ENCODE assay signal across 24 mouse cellular contexts in genomic region chr17:88459916-88460901, GRCm38 (mm10). TPM values are rescaled to one million over a fixed set of nuclear protein-coding genes. Genes with fewer than 3 reads are reported as not detected.
DNase-seq lines count a peak whose midpoint lies in the region; ATAC-seq and TF ChIP-seq lines count a peak whose summit lies in the region.
"Had no signal": no experiment of that assay in that cellular context is flagged by ENCODE, and none has a peak within 500 bp of the region (broad histone marks: within the 10 kb centered on the region; RNA-seq: fewer than 3 reads in every experiment).

No protein-coding gene starts in this region.

- TF ChIP-seq CTCF in liver, embryonic 14.5 days (IDR thresholded peaks at IDR 0.05; ENCODE audit: low read depth), result no peak
- TF ChIP-seq CTCF in cerebellum, adult 2 months (IDR thresholded peaks at IDR 0.05; ENCODE audit: borderline replicate concordance, insufficient read depth, low read depth, low read length), result no peak

- no peak for TF ChIP-seq EP300 in liver, embryonic 14.5 days (IDR thresholded peaks at IDR 0.05; ENCODE audit: low read depth)

- H3K4me2 ChIP-seq in intestine, embryonic 15.5 days (replicated peaks), result no peak overlapping the region
- H3K4me2 ChIP-seq in liver, embryonic 14.5 days (ENCODE audit: low read depth), result peak overlapping the region; percentile 57
- no peak overlapping the region for H3K4me2 ChIP-seq in stomach, embryonic 16.5 days (ENCODE audit: low read depth, low read length)
- H3K4me2 ChIP-seq: midbrain, embryonic 13.5 days; neural tube, embryonic 15.5 days had no signal

- no peaks in the 10 kb centered on the region for H3K9me3 ChIP-seq in intestine, embryonic 15.5 days
- no peaks in the 10 kb centered on the region for H3K9me3 ChIP-seq in liver, embryonic 14.5 days (ENCODE audit: control insufficient read depth, low read length)
- H3K9me3 ChIP-seq in stomach, embryonic 16.5 days (replicated peaks; ENCODE audit: control insufficient read depth, low read length), result no peaks in the 10 kb centered on the region
- H3K9me3 ChIP-seq: hindbrain, embryonic 10.5 days; midbrain, embryonic 13.5 days; neural tube, embryonic 15.5 days had no signal

- DNase-seq in urinary bladder, adult 18-20 months (ENCODE audit: low spot score in 2 of 2), result peak; percentile 18 to 33
- no peak for DNase-seq in urinary bladder, postnatal 25 days (ENCODE audit: low spot score)
- DNase-seq in liver, embryonic 14.5 days (ENCODE audit: low read depth in 3 of 3, low spot score in 3 of 3), result peak in 1 of 3 experiments; percentile 56
- no peak for DNase-seq in left cerebral cortex, postnatal 36 days (ENCODE audit: low spot score in 2 of 2)
- no peak for DNase-seq in cerebellum, adult 2 months
- DNase-seq in cerebellum, adult 11-12 months, result no peak
- DNase-seq: adrenal gland, postnatal 36 days; B cell, adult 2 months; cerebellum, postnatal 14 days; embryo, embryonic 11 days; heart, adult 18-20 months; lung, adult 2 months; thymus, adult 18-20 months had no signal

- intact Hi-C loops in left cerebral cortex, postnatal 36 days (cut with DNase I), result no loop called here

- peak; percentile 80 for ATAC-seq in intestine, embryonic 15.5 days
- peak; percentile 67 for ATAC-seq in liver, embryonic 14.5 days (ENCODE audit: insufficient read depth)
- peak; percentile 71 for ATAC-seq in stomach, embryonic 16.5 days (ENCODE audit: insufficient read depth, low FRiP score)
- ATAC-seq: activated CD4-positive, CD25-positive, alpha-beta regulatory T cell, adult 4 months; forebrain, embryonic 16.5 days; midbrain, embryonic 13.5 days; Patski had no signal

- no peaks in the 10 kb centered on the region for H3K36me3 ChIP-seq in intestine, embryonic 15.5 days
- H3K36me3 ChIP-seq in liver, embryonic 14.5 days (replicated peaks; ENCODE audit: control insufficient read depth, insufficient read depth, low read depth), result no peaks in the 10 kb centered on the region; the same call in 1 of the 2 replicates
- H3K36me3 ChIP-seq in stomach, embryonic 16.5 days (ENCODE audit: control insufficient read depth, insufficient read depth, low read length), result no peaks in the 10 kb centered on the region
- H3K36me3 ChIP-seq: neural tube, embryonic 15.5 days had no signal

- no peaks in the 10 kb centered on the region for H3K4me1 ChIP-seq in intestine, embryonic 15.5 days (replicated peaks)
- peaks cover 23 to 30% of the 10 kb centered on the region in 2 experiments for H3K4me1 ChIP-seq in liver, embryonic 14.5 days (replicated peaks; ENCODE audit: control insufficient read depth in 2 of 2, insufficient read depth in 2 of 2, low read length in 1 of 2)
- peaks cover 5% of the 10 kb centered on the region; the same call in 1 of the 2 replicates for H3K4me1 ChIP-seq in stomach, embryonic 16.5 days (ENCODE audit: control insufficient read depth, insufficient read depth, low read length)
- H3K4me1 ChIP-seq in cerebellum, adult 2 months (ENCODE audit: control insufficient read depth, insufficient read depth, low read length), result peaks cover 7% of the 10 kb centered on the region; the same call in 1 of the 2 replicates
- H3K4me1 ChIP-seq: hindbrain, embryonic 10.5 days; midbrain, embryonic 13.5 days; neural tube, embryonic 15.5 days had no signal

- H3K9ac ChIP-seq in intestine, embryonic 15.5 days, result no peak overlapping the region
- peak overlapping the region; percentile 62 for H3K9ac ChIP-seq in liver, embryonic 14.5 days (replicated peaks)
- H3K9ac ChIP-seq in stomach, embryonic 16.5 days (ENCODE audit: low read length), result no peak overlapping the region
- H3K9ac ChIP-seq: midbrain, embryonic 13.5 days; neural tube, embryonic 15.5 days had no signal

- no peak overlapping the region for H3K27ac ChIP-seq in intestine, embryonic 15.5 days
- H3K27ac ChIP-seq in liver, embryonic 14.5 days, result peak overlapping the region; percentile 94
- H3K27ac ChIP-seq in stomach, embryonic 16.5 days (ENCODE audit: low read length), result peak overlapping the region; percentile 73
- no peak overlapping the region for H3K27ac ChIP-seq in cerebellum, adult 2 months (ENCODE audit: insufficient read depth, low read length)
- H3K27ac ChIP-seq: hindbrain, embryonic 10.5 days; kidney, postnatal 0 days; macrophage; midbrain, embryonic 13.5 days; neural tube, embryonic 15.5 days had no signal

- no peaks in the 10 kb centered on the region for H3K27me3 ChIP-seq in intestine, embryonic 15.5 days (replicated peaks)
- no peaks in the 10 kb centered on the region for H3K27me3 ChIP-seq in liver, embryonic 14.5 days (ENCODE audit: control insufficient read depth, insufficient read depth, low read length)
- no peaks in the 10 kb centered on the region for H3K27me3 ChIP-seq in stomach, embryonic 16.5 days (ENCODE audit: control insufficient read depth, insufficient read depth, low read length)
- no peaks in the 10 kb centered on the region for H3K27me3 ChIP-seq in cerebellum, adult 2 months (ENCODE audit: control insufficient read depth, insufficient read depth, low read length)
- H3K27me3 ChIP-seq: midbrain, embryonic 13.5 days; neural tube, embryonic 15.5 days; Patski had no signal

- H3K4me3 ChIP-seq in intestine, embryonic 15.5 days (replicated peaks), result no peak overlapping the region
- H3K4me3 ChIP-seq in liver, embryonic 14.5 days (ENCODE audit: insufficient read depth in 1 of 2, low read depth in 2 of 2, low read length in 2 of 2), result no peak overlapping the region
- H3K4me3 ChIP-seq in stomach, embryonic 16.5 days (replicated peaks; ENCODE audit: low read length), result no peak overlapping the region
- H3K4me3 ChIP-seq in cerebellum, adult 2 months (replicated peaks; ENCODE audit: insufficient read depth, low read depth, low read length), result no peak overlapping the region
- H3K4me3 ChIP-seq: hindbrain, embryonic 10.5 days; midbrain, embryonic 13.5 days; myocyte; neural tube, embryonic 15.5 days had no signal

- TF ChIP-seq POLR2A in cerebellum, adult 2 months (IDR thresholded peaks at IDR 0.05; ENCODE audit: borderline replicate concordance, insufficient read depth, low read length), result no peak

- 57% methylated on average over 7 of the region's 7 CpGs for WGBS in intestine, embryonic 15.5 days
- WGBS in liver, embryonic 14.5 days (ENCODE audit: insufficient replicate concordance), result 28% methylated on average over 7 of the region's 7 CpGs
- WGBS in stomach, embryonic 16.5 days, result 56% methylated on average over 7 of the region's 7 CpGs
- 76% methylated on average over 7 of the region's 7 CpGs for WGBS in cerebellum, adult 2 months

RNA-seq across cellular contexts. Expression of gene Foxn2, which starts 19.7 kb away (rescaled TPM):
- 16.2 and 16.4 TPM in 2 replicates for polyA plus RNA-seq in intestine, embryonic 15.5 days (2015; fragmentation: Nextera tagmentation; extraction: Ambion mirVana)
- polyA plus RNA-seq in liver, embryonic 14.5 days (2012; rRNA removed), result 3.0 and 4.8 TPM in 2 replicates
- polyA plus RNA-seq in liver, embryonic 14.5 days (2014; fragmentation: Nextera tagmentation; extraction: Ambion mirVana), result 8.8 TPM in 2 replicates
- polyA plus RNA-seq in stomach, embryonic 16.5 days (2015; fragmentation: Nextera tagmentation; extraction: Ambion mirVana), result 19.5 and 20.3 TPM in 2 replicates
- 10 to 100 TPM; 14.1 to 14.5 TPM for total RNA-seq in left cerebral cortex, postnatal 36 days (2021)
- 20.1 and 21.5 TPM in 2 replicates for polyA plus RNA-seq in cerebellum, adult 2 months (2012; rRNA removed)

Comparison
In these comparisons a context has a peak if more than half of its experiments do, and no peak if none do; other contexts are left out.
1. DNase-seq: peak in urinary bladder, adult 18-20 months (2 of 2); none in urinary bladder, postnatal 25 days (single experiment), left cerebral cortex, postnatal 36 days (0 of 2), cerebellum, adult 2 months (0 of 2) and cerebellum, adult 11-12 months (single experiment).
2. H3K27ac ChIP-seq: peak in liver, embryonic 14.5 days (single experiment) and stomach, embryonic 16.5 days (single experiment); none in intestine, embryonic 15.5 days (single experiment) and cerebellum, adult 2 months (single experiment).
3. Peak in every context shown above with its lines, with median percentiles within 50 percentile points of each other: ATAC-seq.